Mouse (Mus musculus): Measurements from ENCODE around the gene Klf2.

- no peak for TF ChIP-seq CTCF (IDR thresholded peaks at IDR 0.05; ENCODE audit: low read depth, low read length)
- no peak for TF ChIP-seq EP300 (IDR thresholded peaks at IDR 0.05; ENCODE audit: insufficient read depth, low read depth, low read length)
- no peak for TF ChIP-seq POLR2A (IDR thresholded peaks at IDR 0.05; ENCODE audit: insufficient read depth, low read length)
Measured at GRCm38 (mm10) chr8:72336273-72336672, 17.4 kb downstream of the Klf2 start.

All from ES-Bruce4 (cell line).